In genomic region chrX:99199669-99200068, GRCm38 (mm10) we compare ENCODE assay signal across 8 mouse cellular contexts.
DNase-seq lines count a peak whose midpoint lies in the region; ATAC-seq lines count a peak whose summit lies in the region.

No protein-coding gene starts in this region.

- no peak overlapping the region for H3K4me3 ChIP-seq in midbrain, embryonic 12.5 days

- H3K4me2 ChIP-seq in midbrain, embryonic 12.5 days (replicated peaks), result no peak overlapping the region

- H3K36me3 ChIP-seq in midbrain, embryonic 12.5 days, result no peaks in the 10 kb centered on the region

- H3K9me3 ChIP-seq in midbrain, embryonic 12.5 days, result no peaks in the 10 kb centered on the region

- intact Hi-C loops in heart, postnatal 10 days (cut with DNase I), result loop anchor here (2.0 kb wide), 2 partner anchors 61 to 93 kb away; no protein-coding TSS in a partner anchor

- DNase-seq in cerebellum, postnatal 10 days, result peak; percentile 40 to 49
- DNase-seq in cerebellum, postnatal 36 days, result no peak
- peak; percentile 45 to 57 for DNase-seq in heart, postnatal 10 days
- peak; percentile 55 to 68 for DNase-seq in kidney, postnatal 4 days
- no peak for DNase-seq in cerebellum, postnatal 4 days (ENCODE audit: low spot score in 2 of 2)
- DNase-seq in spleen, adult 18-20 months, result no peak
- DNase-seq in layer of hippocampus, postnatal 14 days (ENCODE audit: low spot score in 2 of 2), result no peak

- H3K27me3 ChIP-seq in midbrain, embryonic 12.5 days, result peaks cover 93% of the 10 kb centered on the region

- peaks cover 29% of the 10 kb centered on the region for H3K4me1 ChIP-seq in midbrain, embryonic 12.5 days

- H3K27ac ChIP-seq in midbrain, embryonic 12.5 days (replicated peaks), result peak overlapping the region; percentile 86

- WGBS in midbrain, embryonic 12.5 days, result 67% methylated on average over 5 of the region's 5 CpGs

- H3K9ac ChIP-seq in midbrain, embryonic 12.5 days (replicated peaks), result no peak overlapping the region

- peak; percentile 8 for ATAC-seq in midbrain, embryonic 12.5 days (ENCODE audit: low FRiP score, low read depth)

Comparison
In these comparisons a context has a peak if more than half of its experiments do, and no peak if none do; other contexts are left out.
1. DNase-seq: peak in cerebellum, postnatal 10 days (2 of 2), heart, postnatal 10 days (2 of 2) and kidney, postnatal 4 days (2 of 2); none in cerebellum, postnatal 36 days (0 of 2), cerebellum, postnatal 4 days (0 of 2), spleen, adult 18-20 months (0 of 2) and layer of hippocampus, postnatal 14 days (0 of 2).